Comparison of ENCODE assay signal across 19 mouse cellular contexts in the genomic region with DNA sequence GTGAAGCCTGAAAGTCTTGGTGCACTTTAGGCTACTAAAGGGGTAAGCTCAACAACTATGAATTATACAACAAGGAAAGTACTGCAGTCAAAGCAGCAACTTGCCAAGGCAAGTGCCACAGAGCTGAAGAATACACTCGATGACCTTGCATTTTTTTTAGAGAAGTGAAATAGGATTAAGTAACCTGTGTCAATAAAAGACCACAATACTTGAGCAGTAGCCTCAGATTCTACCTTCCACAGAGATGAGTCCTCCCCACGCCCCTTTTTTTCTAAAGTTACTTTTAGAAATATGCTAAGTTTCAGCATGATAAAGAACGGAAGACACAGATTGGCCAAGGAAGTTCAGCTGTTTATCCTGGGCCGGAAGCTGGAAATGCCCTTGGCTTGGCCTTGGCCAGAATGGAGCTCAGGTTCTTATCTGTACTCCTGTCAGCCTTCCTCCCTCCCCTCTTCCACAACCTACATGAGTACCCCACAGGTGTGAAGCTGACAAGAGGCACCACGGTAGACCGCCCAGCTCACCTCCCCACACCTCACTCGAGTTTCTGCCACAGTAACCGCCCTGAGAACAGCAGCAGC. TPM values are rescaled to one million over a fixed set of nuclear protein-coding genes. Genes with fewer than 3 reads are reported as not detected.
DNase-seq lines count a peak whose midpoint lies in the region; ATAC-seq and TF ChIP-seq lines count a peak whose summit lies in the region.
"Had no signal": no experiment of that assay in that cellular context is flagged by ENCODE, and none has a peak within 500 bp of the region (broad histone marks: within the 10 kb centered on the region; RNA-seq: fewer than 3 reads in every experiment).

No protein-coding gene starts in this region.

- intact Hi-C loops in heart, adult 2 months (cut with DNase I), result no loop called here
- intact Hi-C loops in heart, postnatal 10 days (cut with DNase I), result no loop called here

- 54% methylated on average over 8 of the region's 8 CpGs for WGBS in heart, adult 2 months

- no peaks in the 10 kb centered on the region; the same call in 1 of the 2 replicates for H3K36me3 ChIP-seq in heart, adult 2 months (ENCODE audit: control insufficient read depth, insufficient read depth, low read length)
- H3K36me3 ChIP-seq in ES-E14 (ENCODE audit: control insufficient read depth, insufficient read depth, low read length, poor library complexity, severe bottlenecking), result no peaks in the 10 kb centered on the region
- H3K36me3 ChIP-seq: forebrain, embryonic 12.5 days; hindbrain, embryonic 12.5 days; limb, embryonic 10.5 days had no signal

- no peak for TF ChIP-seq POLR2A in heart, adult 2 months (IDR thresholded peaks at IDR 0.05; ENCODE audit: insufficient read depth, low read depth, low read length)

- no peaks in the 10 kb centered on the region for H3K79me2 ChIP-seq in heart, adult 2 months (replicated peaks; ENCODE audit: control insufficient read depth, insufficient read depth, low read length)

- H3K9ac ChIP-seq in heart, adult 2 months (ENCODE audit: low read depth, low read length), result no peak overlapping the region
- no peak overlapping the region for H3K9ac ChIP-seq in ES-E14 (ENCODE audit: insufficient read depth, low read depth, low read length, poor library complexity, severe bottlenecking)
- H3K9ac ChIP-seq: forebrain, embryonic 12.5 days; hindbrain, embryonic 12.5 days; liver, embryonic 12.5 days had no signal

- no peak overlapping the region for H3K4me3 ChIP-seq in heart, adult 2 months
- H3K4me3 ChIP-seq in ES-E14 (ENCODE audit: insufficient read depth in 1 of 2, low read depth in 1 of 2, low read length in 2 of 2, poor library complexity in 1 of 2, severe bottlenecking in 1 of 2), result no peak overlapping the region
- H3K4me3 ChIP-seq: forebrain, embryonic 12.5 days; gastrocnemius, adult 2 months; hindbrain, embryonic 12.5 days; limb, embryonic 10.5 days; liver, embryonic 12.5 days had no signal

- peaks cover 3% of the 10 kb centered on the region; the same call in 1 of the 2 replicates for H3K4me1 ChIP-seq in heart, adult 2 months (ENCODE audit: control insufficient read depth, insufficient read depth, low read length)
- peaks cover 0 to 2% of the 10 kb centered on the region in 2 experiments; a peak in 1 of 4 replicates for H3K4me1 ChIP-seq in ES-E14 (ENCODE audit: control insufficient read depth in 2 of 2, insufficient read depth in 2 of 2, low read length in 2 of 2, poor library complexity in 1 of 2)
- H3K4me1 ChIP-seq: forebrain, embryonic 12.5 days; hindbrain, embryonic 12.5 days; limb, embryonic 10.5 days had no signal

- in situ Hi-C loops in ES-E14 (cut with MboI; ENCODE audit: low sequenced_read_pairs in 2 of 2, unreplicated experiment in 2 of 2), result no loop called here

- H3K9me3 ChIP-seq in ES-E14 (ENCODE audit: control insufficient read depth, insufficient read depth, low read depth, low read length), result no peaks in the 10 kb centered on the region
- H3K9me3 ChIP-seq: forebrain, embryonic 12.5 days; G1E; hindbrain, embryonic 12.5 days; limb, embryonic 10.5 days; liver, embryonic 12.5 days had no signal

- no peaks in the 10 kb centered on the region for H3K27me3 ChIP-seq in heart, adult 2 months (ENCODE audit: control insufficient read depth, insufficient read depth, low read length)
- H3K27me3 ChIP-seq: forebrain, embryonic 12.5 days; hindbrain, embryonic 12.5 days; liver, embryonic 12.5 days had no signal

- no peak for TF ChIP-seq CTCF in heart, adult 2 months (IDR thresholded peaks at IDR 0.05)

- ATAC-seq in common myeloid progenitor, adult 5-6 weeks (replicated peaks; ENCODE audit: low read depth, poor library complexity, severe bottlenecking), result peak; percentile 93
- peak; percentile 66; the same call in 1 of the 2 replicates for ATAC-seq in neutrophil, adult 5-6 weeks (ENCODE audit: extremely low read depth, insufficient number of reproducible peaks, low FRiP score, poor library complexity, severe bottlenecking)
- ATAC-seq: liver, embryonic 12.5 days had no signal

- no peak overlapping the region for H3K27ac ChIP-seq in heart, adult 2 months
- H3K27ac ChIP-seq in ES-E14 (ENCODE audit: insufficient read depth, low read depth, low read length, poor library complexity, severe bottlenecking), result no peak overlapping the region
- H3K27ac ChIP-seq: forebrain, embryonic 12.5 days; gastrocnemius, adult 2 months; hindbrain, embryonic 12.5 days; limb, embryonic 10.5 days; liver, embryonic 12.5 days had no signal

- DNase-seq in heart, adult 2 months, result peak; percentile 4 to 17
- DNase-seq in heart, postnatal 10 days, result no peak
- DNase-seq in ES-E14 (ENCODE audit: low read depth, low spot score), result no peak
- no peak for DNase-seq in cerebellum, postnatal 25 days
- no peak for DNase-seq in right cerebral cortex, adult 2 months (ENCODE audit: low spot score in 2 of 2)
- DNase-seq: adrenal gland, postnatal 25 days; cerebellum, adult 8-10 months; gastrocnemius, adult 2 months; kidney, adult 9 months; kidney, postnatal 4 days; right cerebral cortex, adult 18-20 months; thymus, postnatal 14 days had no signal

- no peak for TF ChIP-seq EP300 in heart, adult 2 months (IDR thresholded peaks at IDR 0.05; ENCODE audit: insufficient read depth, low read depth, low read length)

TF ChIP-seq in ES-E14, 5 proteins besides CTCF, POLR2A, EP300 and RAD21:
- TF ChIP-seq HCFC1 (IDR thresholded peaks at IDR 0.05; ENCODE audit: borderline replicate concordance, insufficient read depth, low read length) (no peak), MAFK (IDR thresholded peaks at IDR 0.05; ENCODE audit: insufficient read depth, low read depth, low read length) (peak; percentile 38; the same call in 1 of the 2 replicates), ZC3H11A (IDR thresholded peaks at IDR 0.05; ENCODE audit: borderline replicate concordance, low read depth, low read length) (no peak)
TF ChIP-seq in ES-E14: peak in this region for 1.

RNA-seq across cellular contexts. Expression of a gene that starts 11.1 kb away (rescaled TPM):
- 1 to 10 TPM; 1.9 to 5.4 TPM for total RNA-seq in heart, adult 2 months (2021)
- 1.4 and 2.7 TPM in 2 replicates for polyA plus RNA-seq in heart, adult 2 months (2012; rRNA removed)
- total RNA-seq in heart, postnatal 10 days (2021), result 1 to 10 TPM; 4.8 to 5.4 TPM
- 13.3 and 14.6 TPM in 2 replicates for total RNA-seq in ES-E14 (2012; rRNA removed)
- total RNA-seq in common myeloid progenitor, adult 5-6 weeks (2017), result 11.3 and 14.1 TPM in 2 replicates
- total RNA-seq in neutrophil, adult 5-6 weeks (2017), result 3.8 and 4.9 TPM in 2 replicates

Comparison
In these comparisons a context has a peak if more than half of its experiments do, and no peak if none do; other contexts are left out.
1. DNase-seq: peak in heart, adult 2 months (2 of 2); none in heart, postnatal 10 days (0 of 2), ES-E14 (single experiment), cerebellum, postnatal 25 days (0 of 2) and right cerebral cortex, adult 2 months (0 of 2).